Mouse (Mus musculus) hindbrain, embryonic 16.5 days (tissue): Measurements from ENCODE around the gene Cldn6. TPM values are rescaled to one million over a fixed set of nuclear protein-coding genes. Genes with fewer than 3 reads are reported as not detected.

Experiments
- ATAC-seq: fragments of 200-750 bp; cut with Nextera tagmentation; 2 replicates; pipeline ENCODE4 v1.8.0; 2017; ENCODE audit warnings: moderate TSS enrichment, moderate library complexity
- H3K27ac ChIP-seq: fragments of 300-500 bp; sonication (generic); 2 replicates; pipeline ENCODE4 v1.5.1; 2014; ENCODE audit warnings: low read depth, mild to moderate bottlenecking, control low read depth, low read length, moderate library complexity
- H3K27me3 ChIP-seq: fragments of 300-500 bp; sonication (generic); replicated peaks from 2 replicates; pipeline ENCODE4 v1.6.1; 2014; ENCODE audit warnings: low read length; ENCODE audit not compliant: control insufficient read depth, insufficient read depth
- H3K36me3 ChIP-seq: fragments of 300-500 bp; sonication (generic); 2 replicates; pipeline ENCODE4 v1.6.1; 2014; ENCODE audit warnings: mild to moderate bottlenecking, low read length, moderate library complexity, mixed read lengths; ENCODE audit not compliant: control insufficient read depth, insufficient read depth
- H3K4me1 ChIP-seq: fragments of 300-500 bp; sonication (generic); 2 replicates; pipeline ENCODE4 v1.6.1; 2014; ENCODE audit warnings: low read depth, low read length; ENCODE audit not compliant: control insufficient read depth, insufficient read depth
- H3K4me2 ChIP-seq: fragments of 300-500 bp; sonication (generic); 2 replicates; pipeline ENCODE4 v1.6.1; 2014; ENCODE audit warnings: mild to moderate bottlenecking, low read length, control low read depth, moderate library complexity
- H3K4me3 ChIP-seq: fragments of 300-500 bp; sonication (generic); 2 replicates; pipeline ENCODE4 v1.5.1; 2014; ENCODE audit warnings: mild to moderate bottlenecking, low read length, control low read depth, moderate library complexity
- H3K9ac ChIP-seq: fragments of 300-500 bp; sonication (generic); 2 replicates; pipeline ENCODE4 v1.6.1; 2014; ENCODE audit warnings: low read depth, mild to moderate bottlenecking, control low read depth, low read length, moderate library complexity
- H3K9me3 ChIP-seq: fragments of 300-500 bp; sonication (generic); 2 replicates; pipeline ENCODE4 v1.6.1; 2014; ENCODE audit warnings: mild to moderate bottlenecking, low read length, moderate library complexity; ENCODE audit not compliant: control insufficient read depth
- WGBS: fragments of 180-500 bp; shearing (Covaris S2); extraction: QIAGEN DNeasy Blood & Tissue Kit; methylation state at CpG from one replicate; pipeline ENCODE4 v1.1.7; 2014; 5-methylcytosine and 5-hydroxymethylcytosine counted together
- polyA plus RNA-seq: library from polyadenylated mRNA; unstranded; fragments of >200 nt; fragmentation: Nextera tagmentation; extraction: Ambion mirVana; gene quantifications from 2 replicates; pipeline ENCODE4 v1.2.1, GENCODE M21; 2015

The Cldn6 gene
- polyA plus RNA-seq, 1 experiment from 2014 or later, result 0.34 TPM

DNA sequence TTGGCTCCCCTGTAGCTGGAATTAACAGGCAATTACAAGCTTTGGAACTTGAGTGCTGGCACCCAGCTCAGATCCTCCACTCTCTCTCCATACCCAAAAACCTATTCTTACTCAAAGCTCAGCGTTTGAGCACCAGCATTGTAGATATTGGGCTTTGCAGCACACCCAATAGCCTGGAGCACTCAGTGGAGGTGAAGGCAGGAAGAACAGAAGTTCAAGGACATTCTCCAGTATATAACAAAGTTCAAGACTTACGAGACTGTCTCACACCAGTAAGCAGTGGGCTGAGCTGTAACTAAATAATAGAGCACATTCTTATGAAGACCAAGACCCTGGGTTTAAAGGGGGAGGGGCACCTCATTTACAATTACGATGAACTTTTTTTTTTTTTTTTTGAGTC, 6.3 kb upstream of the Cldn6 start:
- Histone ChIP-seq H3K27ac (no peak overlapping the region), H3K9ac (no peak overlapping the region), H3K4me1 (peaks cover 32% of the 10 kb centered on the region), H3K27me3 (peaks cover 12% of the 10 kb centered on the region), H3K4me2 (peak overlapping the region; percentile 84), H3K36me3 (peaks cover 6% of the 10 kb centered on the region), H3K9me3 (no peaks in the 10 kb centered on the region), H3K4me3 (peak overlapping the region; percentile 74)
- no peak for ATAC-seq
- WGBS, result 70% methylated on average over 3 of the region's 3 CpGs

- 0 out of 2 replicates have a peak, but pooled peaks cover 2% of the 10 kb centered on the region for H3K36me3 ChIP-seq
- 0% methylated on average over 45 of the region's 45 CpGs for WGBS
- peak within 1 kb of the TSS; percentile 83 for H3K9ac ChIP-seq
- peaks cover 16% of the 10 kb centered on the region for H3K27me3 ChIP-seq
- peak within 1 kb of the TSS; percentile 85 for H3K27ac ChIP-seq
- peak; percentile 96 for ATAC-seq
- H3K9me3 ChIP-seq, result no peaks in the 10 kb centered on the region
- H3K4me1 ChIP-seq, result peaks cover 32% of the 10 kb centered on the region
- H3K4me3 ChIP-seq, result peak within 1 kb of the TSS; percentile 74
- peak within 1 kb of the TSS; percentile 84 for H3K4me2 ChIP-seq
These were observed 5.5 kb upstream of the Cldn6 start, which contains the start of the genes Hcfc1r1 and Thoc6 for GRCm38 (mm10) chr17:23673424-23674073. Gene Hcfc1r1 (plus strand): TSS chr17:23673596. Gene Thoc6 (minus strand): TSS chr17:23673882.

GRCm38 (mm10) chr17:23674271-23674952, 4.6 kb upstream of the Cldn6 start:
- peaks cover 35% of the 10 kb centered on the region for H3K4me1 ChIP-seq
- H3K9ac ChIP-seq, result peak overlapping the region; percentile 83
- no peaks in the 10 kb centered on the region for H3K9me3 ChIP-seq
- no peak; the same call in 1 of the 2 replicates for ATAC-seq
- peaks cover 23% of the 10 kb centered on the region for H3K27me3 ChIP-seq
- H3K36me3 ChIP-seq, result 0 out of 2 replicates have a peak, but pooled peaks cover 2% of the 10 kb centered on the region
- WGBS, result 42% methylated on average over 9 of the region's 9 CpGs
- H3K4me3 ChIP-seq, result peak overlapping the region; percentile 74
- peak overlapping the region; percentile 84 for H3K4me2 ChIP-seq
- H3K27ac ChIP-seq, result peak overlapping the region; percentile 85

DNA sequence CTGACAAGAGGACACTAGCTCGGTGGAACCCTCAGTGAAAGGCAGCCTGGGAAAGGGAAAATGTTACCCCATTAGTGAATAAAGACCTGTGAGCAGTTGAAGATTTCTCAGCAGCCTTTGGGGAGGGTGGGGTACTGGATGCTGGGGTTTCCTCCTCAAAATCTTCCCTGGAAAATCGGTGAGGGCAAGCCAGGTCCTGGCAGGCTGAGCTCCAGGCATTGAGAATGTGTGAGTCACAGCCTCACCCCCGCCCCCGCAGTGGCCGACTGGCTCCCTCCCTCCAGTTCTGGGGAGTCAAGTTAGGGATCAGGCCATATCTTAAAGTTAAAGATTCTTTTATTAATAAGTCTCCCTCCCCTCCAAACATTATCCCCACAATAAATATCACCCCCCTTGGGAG, 3.9 kb upstream of the Cldn6 start:
- H3K9me3 ChIP-seq, result no peaks in the 10 kb centered on the region
- 39% methylated on average over 5 of the region's 5 CpGs for WGBS
- no peak overlapping the region for H3K27ac ChIP-seq
- peaks cover 29% of the 10 kb centered on the region for H3K27me3 ChIP-seq
- H3K4me3 ChIP-seq, result no peak overlapping the region
- H3K9ac ChIP-seq, result no peak overlapping the region; the same call in 1 of the 2 replicates
- H3K4me2 ChIP-seq, result peak overlapping the region; percentile 84; the same call in 1 of the 2 replicates
- H3K4me1 ChIP-seq, result peaks cover 38% of the 10 kb centered on the region
- ATAC-seq, result no peak
- H3K36me3 ChIP-seq, result no peaks in the 10 kb centered on the region

DNA sequence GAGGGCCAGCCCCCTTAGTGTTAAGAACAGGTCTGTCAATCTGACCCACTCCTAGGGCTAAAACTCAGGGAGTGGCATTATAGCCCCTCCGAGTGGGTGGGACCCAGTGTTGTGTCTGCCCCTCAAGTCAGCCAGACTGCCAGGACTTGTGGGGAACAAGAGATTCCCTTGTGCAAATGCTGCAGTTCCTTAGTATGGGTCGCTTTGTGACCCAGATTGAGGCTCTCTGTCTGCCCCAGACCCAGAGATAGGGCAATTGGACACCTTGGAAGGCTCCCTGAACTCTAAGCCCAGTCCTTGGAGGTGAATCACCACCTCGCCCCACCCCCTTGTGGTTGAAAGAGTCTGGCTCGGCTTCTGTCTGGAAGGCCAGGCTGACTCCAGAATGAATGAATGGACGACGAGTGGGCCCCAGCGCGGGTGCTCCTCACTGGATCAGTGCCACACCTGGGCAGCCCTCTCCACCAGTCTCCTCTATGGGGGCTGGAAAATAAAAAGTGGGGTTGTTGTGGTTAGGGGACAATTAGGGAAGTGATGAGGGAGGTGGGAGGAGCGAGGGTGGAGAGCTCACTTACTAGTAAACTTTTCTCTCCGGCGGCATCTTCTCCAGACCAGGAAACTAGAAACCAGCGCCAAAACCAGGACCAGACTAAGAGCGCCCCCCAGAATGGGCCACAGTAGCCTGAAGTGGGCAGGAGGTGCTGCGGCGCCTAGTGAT, 3.3 kb upstream of the Cldn6 start:
- Histone ChIP-seq H3K4me2 (peak overlapping the region; percentile 88), H3K27me3 (peaks cover 35% of the 10 kb centered on the region), H3K9ac (no peak overlapping the region), H3K36me3 (no peaks in the 10 kb centered on the region), H3K9me3 (no peaks in the 10 kb centered on the region), H3K27ac (no peak overlapping the region), H3K4me1 (peaks cover 38% of the 10 kb centered on the region), H3K4me3 (peak overlapping the region; percentile 48; the same call in 1 of the 2 replicates)
- WGBS, result 12% methylated on average over 15 of the region's 15 CpGs
- ATAC-seq, result no peak

- H3K27me3 ChIP-seq, result peaks cover 44% of the 10 kb centered on the region
- peak overlapping the region; percentile 61 for H3K9ac ChIP-seq
- H3K4me3 ChIP-seq, result peak overlapping the region; percentile 48
- no peak for ATAC-seq
- H3K4me2 ChIP-seq, result peak overlapping the region; percentile 88
- no peaks in the 10 kb centered on the region for H3K9me3 ChIP-seq
- H3K4me1 ChIP-seq, result peaks cover 38% of the 10 kb centered on the region
- no peaks in the 10 kb centered on the region for H3K36me3 ChIP-seq
- no peak overlapping the region for H3K27ac ChIP-seq
- under 1% methylated on average over 35 of the region's 37 CpGs for WGBS
These were observed 2.5 kb upstream of the Cldn6 start for GRCm38 (mm10) chr17:23676473-23677031.

GRCm38 (mm10) chr17:23677236-23677679, 1.8 kb upstream of the Cldn6 start, which contains the start of gene Tnfrsf12a:
Gene Tnfrsf12a (minus strand): TSS chr17:23677468.
- Histone ChIP-seq H3K9me3 (no peaks in the 10 kb centered on the region), H3K4me1 (peaks cover 38% of the 10 kb centered on the region), H3K4me2 (peak within 1 kb of the TSS; percentile 88), H3K9ac (peak within 1 kb of the TSS; percentile 61), H3K27ac (no peak within 1 kb of the TSS), H3K36me3 (no peaks in the 10 kb centered on the region), H3K4me3 (peak within 1 kb of the TSS; percentile 48), H3K27me3 (peaks cover 49% of the 10 kb centered on the region)
- WGBS, result under 1% methylated on average over 34 of the region's 34 CpGs
- ATAC-seq, result peak; percentile 14; the same call in 1 of the 2 replicates

DNA sequence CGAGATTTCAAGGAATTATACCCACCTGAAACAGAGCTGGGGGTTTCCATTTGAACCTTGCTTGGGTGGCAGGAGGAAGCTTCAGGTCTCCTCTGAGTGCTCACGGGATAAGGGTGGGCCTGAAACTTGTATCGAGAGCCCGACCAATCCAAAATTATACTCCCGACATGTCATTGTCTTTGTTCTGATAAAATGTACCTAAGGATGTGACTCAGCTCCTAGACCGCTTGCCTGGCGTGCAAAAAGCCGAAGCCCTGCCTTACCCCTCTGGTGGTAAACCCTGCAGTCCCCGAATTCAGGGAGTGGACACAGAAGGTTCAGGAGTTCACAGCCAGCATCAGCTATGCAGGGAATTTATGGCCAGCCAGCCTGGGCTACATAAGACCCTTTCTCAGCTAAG, 1.3 kb downstream of the Cldn6 start:
- Histone ChIP-seq H3K27ac (no peak overlapping the region), H3K27me3 (peaks cover 62% of the 10 kb centered on the region), H3K9ac (no peak overlapping the region), H3K9me3 (no peaks in the 10 kb centered on the region), H3K4me2 (no peak overlapping the region), H3K36me3 (no peaks in the 10 kb centered on the region), H3K4me3 (no peak overlapping the region), H3K4me1 (peaks cover 25% of the 10 kb centered on the region)
- ATAC-seq, result no peak
- WGBS, result 75% methylated on average over 9 of the region's 9 CpGs
